Mouse (Mus musculus) left cerebral cortex, postnatal 10 days (tissue): ENCODE data around the gene Osbpl9. TPM values are rescaled to one million over a fixed set of nuclear protein-coding genes. Genes with fewer than 3 reads are reported as not detected.

Experiments
- DNase-seq, 2 experiments: peaks; one replicate each; pipeline ENCODE4 v3.0.0; 2021 to 2022; ENCODE audit warnings: low spot score in 2 of 2, mixed read lengths in 1 of 2; ENCODE audit errors: extremely low spot score in 1 of 2
- intact Hi-C: fragments of 180-260 bp; cut with DNase I; formaldehyde crosslinking; loops from one replicate; pipeline ENCODE4 v1.15.1; 2025
- microRNA-seq: library from miRNA; unstranded; fragments of <30 nt; microRNA quantifications from one replicate; pipeline ENCODE4 v1.2.0, GENCODE M21; 2022
- total RNA-seq, 2 experiments: library from RNA; stranded (reverse); gene quantifications; 2 replicates each; pipeline ENCODE4 v1.2.3; 2021

The Osbpl9 gene
- total RNA-seq, 2 experiments from 2014 or later: 59.8 to 61.0 TPM

- intact Hi-C loops: no loop called here
- DNase-seq: peak in 1 of 2 experiments; percentile 36
Observed at GRCm38 (mm10) chr4:109017441-109017840, 184.6 kb downstream of the Osbpl9 start.

- no peak for DNase-seq
- intact Hi-C loops: no loop called here
Observed at GRCm38 (mm10) chr4:109014091-109014490, 188.0 kb downstream of the Osbpl9 start.

Small RNA genes within 50 kb of the gene (microRNA-seq; reads per million reads assigned to microRNA genes)
- not detected for gene Mir761

Other genes with a start within 250 kb of the Osbpl9 start
- 100 to 1,000 TPM; 155 to 157 TPM for gene Nrd1, start 201.6 kb downstream of the Osbpl9 start, total RNA-seq
- under 1 TPM; 0.32 to 0.47 TPM for gene Calr4, start 32.2 kb upstream of the Osbpl9 start, total RNA-seq
- 100 to 1,000 TPM; 176 to 177 TPM for gene Eps15, start 78.0 kb upstream of the Osbpl9 start, total RNA-seq
- 1 to 10 TPM; 1.2 TPM for gene Ttc39a, start 204.4 kb upstream of the Osbpl9 start, total RNA-seq